Mouse (Mus musculus): ENCODE results near the gene Rbfox1. TPM values are rescaled to one million over a fixed set of nuclear protein-coding genes. Genes with fewer than 3 reads are reported as not detected.

The Rbfox1 gene
- polyA plus RNA-seq, 1 experiment from 2014 or later, result 2.3 TPM

DNA sequence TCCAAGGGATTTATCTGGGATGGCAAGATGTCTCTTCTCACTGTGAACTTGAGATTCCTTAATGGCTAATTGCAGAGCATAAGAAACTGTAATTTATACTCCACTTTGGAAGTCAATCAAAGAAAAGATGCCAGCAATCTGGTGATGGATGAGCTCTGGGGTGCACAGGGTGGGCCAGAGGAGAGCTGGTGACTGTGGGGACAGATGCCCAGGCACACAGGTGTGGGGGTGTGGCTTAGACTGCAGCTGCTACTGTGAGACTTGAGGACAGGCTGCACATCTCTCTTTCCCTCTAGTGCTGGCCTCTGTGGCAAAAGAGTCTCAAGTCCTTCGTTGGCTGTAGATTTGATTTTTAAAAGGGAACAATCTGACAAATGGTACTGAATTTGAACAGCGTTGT, 402.5 kb downstream of the Rbfox1 start:
- 69% methylated on average over 2 of the region's 2 CpGs for WGBS
- no peak overlapping the region for H3K4me2 ChIP-seq (replicated peaks; ENCODE audit: low read depth)
- no peak for ATAC-seq
- no peak overlapping the region for H3K9ac ChIP-seq (ENCODE audit: low read depth, low read length)
- H3K27me3 ChIP-seq (replicated peaks; ENCODE audit: control insufficient read depth, insufficient read depth, low read length), result no peaks in the 10 kb centered on the region
- H3K9me3 ChIP-seq (ENCODE audit: control insufficient read depth), result no peaks in the 10 kb centered on the region
- TF ChIP-seq CTCF (IDR thresholded peaks at IDR 0.05; ENCODE audit: low read depth), result no peak
- H3K4me1 ChIP-seq (replicated peaks; ENCODE audit: control insufficient read depth, insufficient read depth, low read length), result no peaks in the 10 kb centered on the region
- no peak overlapping the region for H3K27ac ChIP-seq (ENCODE audit: low read depth, low read length)
- no peaks in the 10 kb centered on the region for H3K36me3 ChIP-seq (ENCODE audit: control insufficient read depth, insufficient read depth)
- no peak overlapping the region for H3K4me3 ChIP-seq (ENCODE audit: low read depth, low read length)

DNA sequence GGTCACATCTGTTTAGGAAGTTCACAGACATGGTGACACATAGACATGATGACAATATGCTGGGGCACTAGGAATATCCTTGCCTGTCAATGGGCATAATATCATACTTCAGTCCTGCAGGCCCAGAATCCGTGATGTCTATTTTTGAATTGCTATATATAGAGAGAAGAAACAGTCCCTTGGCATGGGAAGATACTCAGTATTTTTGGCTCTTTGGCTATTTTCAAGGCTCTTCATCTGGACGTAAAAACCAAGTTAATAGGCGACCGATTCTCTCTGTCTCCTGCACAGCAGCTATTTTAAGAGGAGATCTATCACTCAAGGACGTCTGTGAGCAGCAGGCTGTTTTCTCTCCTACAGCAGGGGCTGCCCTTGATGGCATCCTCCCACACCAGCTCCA, 415.0 kb downstream of the Rbfox1 start:
- Histone ChIP-seq H3K9me3 (ENCODE audit: control insufficient read depth) (no peaks in the 10 kb centered on the region), H3K9ac (ENCODE audit: low read depth, low read length) (no peak overlapping the region), H3K4me1 (replicated peaks; ENCODE audit: control insufficient read depth, insufficient read depth, low read length) (no peaks in the 10 kb centered on the region), H3K4me3 (ENCODE audit: low read depth, low read length) (no peak overlapping the region), H3K4me2 (replicated peaks; ENCODE audit: low read depth) (no peak overlapping the region), H3K27me3 (replicated peaks; ENCODE audit: control insufficient read depth, insufficient read depth, low read length) (no peaks in the 10 kb centered on the region), H3K27ac (ENCODE audit: low read depth, low read length) (no peak overlapping the region), H3K36me3 (ENCODE audit: control insufficient read depth, insufficient read depth) (no peaks in the 10 kb centered on the region)
- 69% methylated on average over 5 of the region's 5 CpGs for WGBS
- no peak for TF ChIP-seq CTCF (IDR thresholded peaks at IDR 0.05; ENCODE audit: low read depth)
- no peak for ATAC-seq

DNA sequence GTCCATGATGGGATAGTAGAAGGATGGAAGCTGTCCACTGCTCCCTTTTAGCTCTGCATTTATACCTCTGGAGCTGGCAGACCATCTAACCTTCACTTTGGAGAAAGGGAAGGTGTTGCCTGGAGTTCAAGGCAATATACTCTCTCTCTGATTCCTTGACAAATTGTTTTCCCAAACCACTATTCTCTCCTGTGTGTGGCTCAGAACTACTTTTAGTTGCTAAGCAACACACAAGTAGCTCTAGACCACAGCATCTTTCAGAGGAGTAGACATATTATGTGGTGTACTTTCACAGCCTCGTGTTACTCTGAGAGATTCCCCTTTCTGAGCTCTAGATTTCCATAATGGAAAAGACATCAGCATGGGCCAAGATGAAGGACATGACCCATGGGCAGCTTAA, 417.9 kb downstream of the Rbfox1 start:
- no peaks in the 10 kb centered on the region for H3K36me3 ChIP-seq (ENCODE audit: control insufficient read depth, insufficient read depth)
- no peak for TF ChIP-seq CTCF (IDR thresholded peaks at IDR 0.05; ENCODE audit: low read depth)
- no peak overlapping the region for H3K4me2 ChIP-seq (replicated peaks; ENCODE audit: low read depth)
- no peaks in the 10 kb centered on the region for H3K4me1 ChIP-seq (replicated peaks; ENCODE audit: control insufficient read depth, insufficient read depth, low read length)
- no peak overlapping the region for H3K4me3 ChIP-seq (ENCODE audit: low read depth, low read length)
- no peak overlapping the region for H3K27ac ChIP-seq (ENCODE audit: low read depth, low read length)
- 68% methylated on average over 1 of the region's 1 CpGs for WGBS
- no peaks in the 10 kb centered on the region for H3K9me3 ChIP-seq (ENCODE audit: control insufficient read depth)
- no peaks in the 10 kb centered on the region for H3K27me3 ChIP-seq (replicated peaks; ENCODE audit: control insufficient read depth, insufficient read depth, low read length)
- no peak for ATAC-seq
- H3K9ac ChIP-seq (ENCODE audit: low read depth, low read length), result no peak overlapping the region

DNA sequence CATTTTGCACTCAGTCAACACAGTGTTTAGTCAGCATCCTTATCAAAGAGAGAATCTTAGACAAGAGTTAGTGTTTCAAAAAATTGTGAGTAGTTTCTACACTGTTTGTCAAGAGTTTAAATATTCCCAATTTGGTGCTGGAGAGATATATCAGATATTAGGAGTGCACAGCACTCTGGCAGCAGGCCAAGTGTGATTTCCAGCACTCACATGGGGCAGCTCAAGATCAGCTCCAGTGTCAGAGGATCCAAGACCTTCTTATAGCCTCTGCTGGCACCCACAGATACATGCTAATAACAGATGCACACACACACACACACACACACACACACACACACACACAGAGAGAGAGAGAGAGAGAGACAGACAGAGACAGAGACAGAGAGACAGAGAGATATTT, 424.8 kb downstream of the Rbfox1 start:
- no peaks in the 10 kb centered on the region for H3K27me3 ChIP-seq (replicated peaks; ENCODE audit: control insufficient read depth, insufficient read depth, low read length)
- no peaks in the 10 kb centered on the region for H3K36me3 ChIP-seq (ENCODE audit: control insufficient read depth, insufficient read depth)
- H3K4me1 ChIP-seq (replicated peaks; ENCODE audit: control insufficient read depth, insufficient read depth, low read length), result no peaks in the 10 kb centered on the region
- no peak overlapping the region for H3K4me2 ChIP-seq (replicated peaks; ENCODE audit: low read depth)
- no peak for TF ChIP-seq CTCF (IDR thresholded peaks at IDR 0.05; ENCODE audit: low read depth)
- no peak for ATAC-seq
- no peak overlapping the region for H3K4me3 ChIP-seq (ENCODE audit: low read depth, low read length)
- no peak overlapping the region for H3K9ac ChIP-seq (ENCODE audit: low read depth, low read length)
- H3K9me3 ChIP-seq (ENCODE audit: control insufficient read depth), result no peaks in the 10 kb centered on the region
- H3K27ac ChIP-seq (ENCODE audit: low read depth, low read length), result no peak overlapping the region

DNA sequence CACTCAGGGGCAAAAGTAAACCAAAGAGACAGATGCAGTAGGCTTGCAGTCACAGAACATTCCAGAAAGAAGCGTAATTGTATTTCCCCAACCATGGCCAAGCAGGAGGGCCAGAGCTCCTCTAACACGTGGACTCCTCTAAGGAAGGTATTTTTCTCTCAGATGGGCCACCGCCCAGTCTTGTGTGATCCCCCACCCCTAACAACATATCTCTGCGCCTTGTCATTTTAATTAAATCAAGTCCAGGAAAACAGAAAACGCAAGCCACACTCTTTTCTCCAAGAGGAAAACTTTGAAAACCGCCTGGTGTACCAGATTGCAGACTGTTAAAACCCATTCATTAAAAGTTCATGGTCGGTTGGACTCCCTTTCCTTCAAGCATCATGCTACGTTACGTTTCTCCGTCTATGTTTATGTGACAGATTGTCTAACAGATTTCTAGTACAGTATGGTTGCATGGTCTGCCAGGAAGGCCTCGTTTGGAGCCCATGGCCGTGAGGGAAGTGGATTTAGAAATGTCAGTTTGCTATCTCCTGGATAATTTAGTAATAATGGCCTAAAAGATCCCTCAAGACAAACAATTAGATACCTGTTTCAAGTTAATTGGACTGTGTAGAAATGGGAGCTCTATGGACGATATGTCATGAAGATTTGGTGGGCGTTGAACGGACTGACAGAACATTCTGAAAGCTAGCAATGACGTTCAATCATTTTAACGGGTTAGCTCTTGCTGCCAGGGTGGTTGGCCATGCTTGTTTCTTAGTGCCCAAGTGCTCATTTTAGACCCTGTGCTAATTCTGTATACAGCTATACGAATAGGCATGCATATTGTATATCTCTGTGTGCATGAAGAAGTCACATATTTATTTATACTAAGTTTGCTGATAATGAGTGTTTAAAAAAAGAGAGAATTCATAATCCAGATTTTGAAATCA, 425.9 kb downstream of the Rbfox1 start:
- Histone ChIP-seq H3K36me3 (ENCODE audit: control insufficient read depth, insufficient read depth) (no peaks in the 10 kb centered on the region), H3K9me3 (ENCODE audit: control insufficient read depth) (no peaks in the 10 kb centered on the region), H3K27me3 (replicated peaks; ENCODE audit: control insufficient read depth, insufficient read depth, low read length) (no peaks in the 10 kb centered on the region), H3K4me1 (replicated peaks; ENCODE audit: control insufficient read depth, insufficient read depth, low read length) (no peaks in the 10 kb centered on the region), H3K27ac (ENCODE audit: low read depth, low read length) (no peak overlapping the region), H3K4me3 (ENCODE audit: low read depth, low read length) (no peak overlapping the region), H3K4me2 (replicated peaks; ENCODE audit: low read depth) (no peak overlapping the region), H3K9ac (ENCODE audit: low read depth, low read length) (no peak overlapping the region)
- no peak for TF ChIP-seq CTCF (IDR thresholded peaks at IDR 0.05; ENCODE audit: low read depth)
- 77% methylated on average over 18 of the region's 18 CpGs for WGBS
- ATAC-seq, result no peak

DNA sequence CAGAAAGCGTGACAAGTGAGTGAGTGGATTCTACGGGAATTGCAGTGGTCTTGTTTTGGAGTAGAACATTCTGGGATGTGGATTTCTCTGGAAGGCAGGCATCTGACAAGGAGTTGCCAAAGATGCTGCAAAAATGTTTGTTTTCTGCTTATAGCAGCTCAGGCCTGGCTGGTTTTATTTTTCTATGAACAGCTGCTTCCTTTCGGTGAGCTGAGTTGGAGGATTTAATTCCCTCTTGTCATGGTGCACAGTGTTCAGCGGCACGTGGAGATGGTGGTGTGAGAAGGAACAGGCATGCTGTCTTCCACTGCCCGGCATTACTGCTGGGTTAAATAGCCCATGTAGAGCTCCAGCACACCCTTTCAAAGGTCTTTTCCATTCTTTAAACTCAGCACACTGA, 428.5 kb downstream of the Rbfox1 start:
- no peak for TF ChIP-seq CTCF (IDR thresholded peaks at IDR 0.05; ENCODE audit: low read depth)
- no peak for ATAC-seq
- 75% methylated on average over 6 of the region's 6 CpGs for WGBS
- Histone ChIP-seq H3K36me3 (ENCODE audit: control insufficient read depth, insufficient read depth) (no peaks in the 10 kb centered on the region), H3K27ac (ENCODE audit: low read depth, low read length) (no peak overlapping the region), H3K27me3 (replicated peaks; ENCODE audit: control insufficient read depth, insufficient read depth, low read length) (no peaks in the 10 kb centered on the region), H3K9ac (ENCODE audit: low read depth, low read length) (no peak overlapping the region), H3K9me3 (ENCODE audit: control insufficient read depth) (no peaks in the 10 kb centered on the region), H3K4me3 (ENCODE audit: low read depth, low read length) (no peak overlapping the region), H3K4me2 (replicated peaks; ENCODE audit: low read depth) (no peak overlapping the region), H3K4me1 (replicated peaks; ENCODE audit: control insufficient read depth, insufficient read depth, low read length) (no peaks in the 10 kb centered on the region)
